In the genomic region with DNA sequence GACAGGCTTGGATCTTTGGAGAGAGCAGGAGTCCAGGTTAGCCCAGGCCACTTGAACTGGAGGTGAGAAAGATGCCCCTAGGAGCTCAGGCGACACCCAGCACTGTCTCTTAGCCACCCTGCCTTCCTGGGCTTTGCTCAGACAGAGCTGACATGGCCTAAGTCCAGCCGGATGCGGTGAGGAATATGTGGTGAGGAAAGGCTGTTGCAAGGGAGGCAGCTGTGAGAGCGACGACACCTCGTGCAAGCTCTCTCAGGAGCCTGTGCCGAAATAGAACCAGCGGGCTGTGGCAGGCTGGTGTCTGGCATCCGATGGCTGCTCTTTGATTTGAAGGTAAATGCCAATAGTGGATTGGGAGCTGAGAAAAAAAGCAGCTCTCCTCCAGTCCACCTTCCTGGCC, we compare ENCODE assay signal across 22 mouse cellular contexts.
"Had no signal": no experiment of that assay in that cellular context is flagged by ENCODE, and none has a peak within 500 bp of the region (broad histone marks: within the 10 kb centered on the region; RNA-seq: fewer than 3 reads in every experiment).

No protein-coding gene starts in this region.

- H3K27ac ChIP-seq: intestine, embryonic 15.5 days; kidney, embryonic 15.5 days; limb, embryonic 12.5 days; limb, embryonic 15.5 days; liver, embryonic 14.5 days; macrophage; midbrain, embryonic 12.5 days; midbrain, embryonic 15.5 days; neural tube, embryonic 12.5 days; neural tube, embryonic 15.5 days had no signal

- H3K36me3 ChIP-seq: intestine, embryonic 15.5 days; kidney, embryonic 15.5 days; limb, embryonic 12.5 days; limb, embryonic 15.5 days; midbrain, embryonic 12.5 days; midbrain, embryonic 15.5 days; neural tube, embryonic 12.5 days; neural tube, embryonic 15.5 days had no signal

- H3K4me2 ChIP-seq: intestine, embryonic 15.5 days; kidney, embryonic 15.5 days; limb, embryonic 12.5 days; limb, embryonic 15.5 days; liver, embryonic 11.5 days; lung, embryonic 14.5 days; midbrain, embryonic 12.5 days; midbrain, embryonic 15.5 days; neural tube, embryonic 12.5 days; neural tube, embryonic 15.5 days had no signal

- H3K9me3 ChIP-seq: intestine, embryonic 15.5 days; kidney, embryonic 15.5 days; limb, embryonic 12.5 days; limb, embryonic 15.5 days; midbrain, embryonic 12.5 days; midbrain, embryonic 15.5 days; neural tube, embryonic 12.5 days; neural tube, embryonic 15.5 days had no signal

- DNase-seq: kidney, adult 11 months; kidney, adult 8-10 months; kidney, postnatal 14 days; kidney, postnatal 4 days; left cerebral cortex, postnatal 4 days; liver, postnatal 0 days; lung, embryonic 14.5 days; spleen, adult 18-20 months; thymus, adult 2 months; thymus, postnatal 4 days had no signal

- H3K27me3 ChIP-seq: intestine, embryonic 15.5 days; kidney, embryonic 15.5 days; limb, embryonic 15.5 days; midbrain, embryonic 15.5 days; neural tube, embryonic 12.5 days had no signal

- ATAC-seq: intestine, embryonic 15.5 days; liver, postnatal 0 days; lung, postnatal 0 days; midbrain, embryonic 15.5 days had no signal

- H3K4me3 ChIP-seq: intestine, embryonic 15.5 days; kidney, embryonic 15.5 days; limb, embryonic 12.5 days; limb, embryonic 15.5 days; midbrain, embryonic 12.5 days; midbrain, embryonic 15.5 days; neural tube, embryonic 12.5 days; neural tube, embryonic 15.5 days had no signal

- H3K4me1 ChIP-seq: intestine, embryonic 15.5 days; kidney, embryonic 15.5 days; limb, embryonic 15.5 days; midbrain, embryonic 15.5 days; neural tube, embryonic 12.5 days; neural tube, embryonic 15.5 days had no signal

- H3K9ac ChIP-seq: intestine, embryonic 15.5 days; kidney, embryonic 15.5 days; limb, embryonic 12.5 days; limb, embryonic 15.5 days; liver, embryonic 14.5 days; liver, postnatal 0 days; lung, embryonic 14.5 days; midbrain, embryonic 12.5 days; midbrain, embryonic 15.5 days; neural tube, embryonic 12.5 days; neural tube, embryonic 15.5 days had no signal
